Mouse (Mus musculus) heart, postnatal 0 days (tissue): ENCODE measurements around the gene Snx29. TPM values are rescaled to one million over a fixed set of nuclear protein-coding genes. Genes with fewer than 3 reads are reported as not detected.

Source experiments
- ATAC-seq: fragments of 200-750 bp; cut with Nextera tagmentation; 2 replicates; pipeline ENCODE4 v1.8.0; 2017; ENCODE audit warnings: low read depth, moderate number of reproducible peaks, moderate library complexity; ENCODE audit not compliant: insufficient read depth
- DNase-seq: peaks from one replicate; pipeline ENCODE4 v3.0.0-alpha.2; 2016; ENCODE audit warnings: low spot score
- H3K27ac ChIP-seq: fragments of 300-500 bp; sonication (generic); 2 replicates; pipeline ENCODE4 v1.5.1; 2014; ENCODE audit warnings: low read depth, mild to moderate bottlenecking
- H3K27me3 ChIP-seq: fragments of 300-500 bp; sonication (generic); 2 replicates; pipeline ENCODE4 v1.6.1; 2014; ENCODE audit warnings: low read length, mixed read lengths; ENCODE audit not compliant: control insufficient read depth, insufficient read depth
- H3K36me3 ChIP-seq: fragments of 300-500 bp; sonication (generic); replicated peaks from 2 replicates; pipeline ENCODE4 v1.6.1; 2014; ENCODE audit warnings: low read length, mixed read lengths; ENCODE audit not compliant: control insufficient read depth, insufficient read depth
- H3K4me1 ChIP-seq: fragments of 300-500 bp; sonication (generic); 2 replicates; pipeline ENCODE4 v1.6.1; 2014; ENCODE audit warnings: antibody characterized with exemption; ENCODE audit not compliant: control insufficient read depth, insufficient read depth
- H3K4me2 ChIP-seq: fragments of 300-500 bp; sonication (generic); 2 replicates; pipeline ENCODE4 v1.6.1; 2014; ENCODE audit warnings: low read depth, mild to moderate bottlenecking, low read length, moderate library complexity
- H3K4me3 ChIP-seq: fragments of 300-500 bp; sonication (generic); 2 replicates; pipeline ENCODE4 v1.5.1; 2014; ENCODE audit warnings: low read depth, low read length
- H3K9ac ChIP-seq: fragments of 300-500 bp; sonication (generic); replicated peaks from 2 replicates; pipeline ENCODE4 v1.6.1; 2014; ENCODE audit warnings: low read depth, low read length, mixed read lengths
- H3K9me3 ChIP-seq: fragments of 300-500 bp; sonication (generic); replicated peaks from 2 replicates; pipeline ENCODE4 v1.6.1; 2016; ENCODE audit warnings: low read length; ENCODE audit not compliant: control insufficient read depth
- CTCF ChIP-seq: IDR thresholded peaks from 2 replicates; pipeline ENCODE4 v1.5.1; 2016; ENCODE audit warnings: antibody characterized with exemption, control low read depth, low read depth
- EP300 ChIP-seq: IDR thresholded peaks from 2 replicates; pipeline ENCODE4 v1.6.1; 2016; ENCODE audit warnings: antibody characterized with exemption, low read depth
- WGBS: fragments of 180-500 bp; shearing (Covaris S2); extraction: QIAGEN DNeasy Blood & Tissue Kit; methylation state at CpG from one replicate; pipeline ENCODE4 v1.1.7; 2014; 5-methylcytosine and 5-hydroxymethylcytosine counted together
- polyA plus RNA-seq: library from polyadenylated mRNA; unstranded; fragments of >200 nt; fragmentation: Nextera tagmentation; extraction: Ambion mirVana; gene quantifications from 2 replicates; pipeline ENCODE4 v1.2.1, GENCODE M21; 2015
- total RNA-seq: library from RNA; depleted of rRNA; stranded (reverse); fragments of >200 nt; gene quantifications from 2 replicates; pipeline ENCODE4 v1.2.3, GENCODE M21; 2014; ENCODE audit warnings: low replicate concordance; rRNA removed

Gene Snx29
- total and polyA plus RNA-seq, 2 experiments from 2014 or later = 3.1 to 3.9 TPM

- Histone ChIP-seq H3K4me1 (no peaks in the 10 kb centered on the region), H3K9me3 (no peaks in the 10 kb centered on the region), H3K4me2 (no peak overlapping the region), H3K36me3 (no peaks in the 10 kb centered on the region), H3K9ac (no peak overlapping the region), H3K27ac (no peak overlapping the region), H3K4me3 (no peak overlapping the region), H3K27me3 (no peaks in the 10 kb centered on the region)
- DNase-seq (no peak), ATAC-seq (no peak)
- TF ChIP-seq EP300 (no peak), CTCF (no peak)
- 51% methylated on average over 2 of the region's 2 CpGs for WGBS
These were observed 470.7 kb downstream of the Snx29 start for GRCm38 (mm10) chr16:11793391-11793790.

- TF ChIP-seq EP300 (no peak), CTCF (no peak)
- WGBS = 59% methylated on average over 4 of the region's 4 CpGs
- H3K36me3 ChIP-seq = no peaks in the 10 kb centered on the region
- H3K9ac ChIP-seq = no peak overlapping the region
- no peak overlapping the region for H3K4me3 ChIP-seq
- no peak for DNase-seq
- no peaks in the 10 kb centered on the region for H3K9me3 ChIP-seq
- H3K4me2 ChIP-seq = no peak overlapping the region
- H3K27ac ChIP-seq = no peak overlapping the region
- H3K27me3 ChIP-seq = no peaks in the 10 kb centered on the region
- ATAC-seq = no peak
- no peaks in the 10 kb centered on the region for H3K4me1 ChIP-seq
These were observed 471.9 kb downstream of the Snx29 start for GRCm38 (mm10) chr16:11794628-11795027.

- Histone ChIP-seq H3K27ac (no peak overlapping the region), H3K4me1 (no peaks in the 10 kb centered on the region), H3K27me3 (no peaks in the 10 kb centered on the region), H3K4me2 (no peak overlapping the region), H3K36me3 (no peaks in the 10 kb centered on the region), H3K9ac (no peak overlapping the region), H3K9me3 (no peaks in the 10 kb centered on the region), H3K4me3 (no peak overlapping the region)
- DNase-seq (no peak), ATAC-seq (no peak)
- WGBS = 45% methylated on average over 7 of the region's 7 CpGs
- TF ChIP-seq EP300 (no peak), CTCF (no peak)
These were observed 473.2 kb downstream of the Snx29 start for GRCm38 (mm10) chr16:11795758-11796460.

GRCm38 (mm10) chr16:11801960-11802539 lies 479.3 kb downstream of the Snx29 start:
- WGBS = 86% methylated on average over 7 of the region's 7 CpGs
- Histone ChIP-seq H3K9ac (no peak overlapping the region), H3K27ac (no peak overlapping the region), H3K27me3 (no peaks in the 10 kb centered on the region), H3K4me2 (no peak overlapping the region), H3K9me3 (no peaks in the 10 kb centered on the region), H3K36me3 (peaks cover 25% of the 10 kb centered on the region; the same call in 1 of the 2 replicates), H3K4me1 (no peaks in the 10 kb centered on the region), H3K4me3 (no peak overlapping the region)
- 0 out of 2 replicates have a peak, but pooled peaks have one; percentile 8 for ATAC-seq
- no peak for TF ChIP-seq CTCF
- TF ChIP-seq EP300 = no peak
- no peak for DNase-seq

Other genes starting within 250 kb of the Snx29 start
- 35.6 and 55.2 TPM in 2 replicates for gene Txndc11, start 188.3 kb upstream of the Snx29 start, total RNA-seq
- gene Txndc11, start 188.3 kb upstream of the Snx29 start, polyA plus RNA-seq = 20.1 and 24.3 TPM in 2 replicates
- gene Zc3h7a, start 146.5 kb upstream of the Snx29 start, total RNA-seq = 38.1 and 51.7 TPM in 2 replicates
- gene Zc3h7a, start 146.5 kb upstream of the Snx29 start, polyA plus RNA-seq = 28.6 and 30.3 TPM in 2 replicates
- gene Rsl1d1, start 119.6 kb upstream of the Snx29 start, total RNA-seq = 54.1 and 71.0 TPM in 2 replicates
- gene Rsl1d1, start 119.6 kb upstream of the Snx29 start, polyA plus RNA-seq = 99.2 and 106 TPM in 2 replicates
- 26.9 and 31.8 TPM in 2 replicates for gene Gspt1, start 68.6 kb upstream of the Snx29 start, total RNA-seq
- gene Gspt1, start 68.6 kb upstream of the Snx29 start, polyA plus RNA-seq = 31.2 and 31.4 TPM in 2 replicates
- not detected in 2 replicates for gene Tnfrsf17, start 9.1 kb upstream of the Snx29 start, total RNA-seq
- gene Tnfrsf17, start 9.1 kb upstream of the Snx29 start, polyA plus RNA-seq = 0.15 TPM in 1 of 2 replicates, not detected in the other